Mouse (Mus musculus): ENCODE data around the gene Dhrs1. TPM values are rescaled to one million over a fixed set of nuclear protein-coding genes. Genes with fewer than 3 reads are reported as not detected.

The Dhrs1 gene
- polyA plus RNA-seq, 1 experiment from 2014 or later: 48.8 TPM

GRCm38 (mm10) chr14:55733889-55734288 lies 11.6 kb downstream of the Dhrs1 start:
- no peak overlapping the region for H3K9ac ChIP-seq (ENCODE audit: low read depth, low read length)
- peaks cover 3% of the 10 kb centered on the region; the same call in 1 of the 2 replicates for H3K36me3 ChIP-seq (ENCODE audit: control insufficient read depth, insufficient read depth, low read length)
- no peak overlapping the region for H3K4me2 ChIP-seq
- H3K4me1 ChIP-seq (replicated peaks; ENCODE audit: control insufficient read depth, insufficient read depth, low read length): no peaks in the 10 kb centered on the region
- ATAC-seq (replicated peaks; ENCODE audit: low FRiP score) (no peak), DNase-seq (ENCODE audit: low spot score) (no peak)
- no peak overlapping the region for H3K4me3 ChIP-seq (ENCODE audit: low read depth, low read length)
- no peaks in the 10 kb centered on the region for H3K9me3 ChIP-seq (ENCODE audit: control insufficient read depth, low read length)
- 64% methylated on average over 10 of the region's 10 CpGs for WGBS
- H3K27me3 ChIP-seq (replicated peaks; ENCODE audit: control insufficient read depth, insufficient read depth, low read length): no peaks in the 10 kb centered on the region
- no peak overlapping the region for H3K27ac ChIP-seq (ENCODE audit: low read depth, low read length)

GRCm38 (mm10) chr14:55730531-55731032 lies 14.9 kb downstream of the Dhrs1 start:
- H3K9ac ChIP-seq (ENCODE audit: low read depth, low read length): no peak overlapping the region
- no peaks in the 10 kb centered on the region for H3K9me3 ChIP-seq (ENCODE audit: control insufficient read depth, low read length)
- H3K27ac ChIP-seq (ENCODE audit: low read depth, low read length): no peak overlapping the region
- H3K4me1 ChIP-seq (replicated peaks; ENCODE audit: control insufficient read depth, insufficient read depth, low read length): no peaks in the 10 kb centered on the region
- no peaks in the 10 kb centered on the region for H3K36me3 ChIP-seq (ENCODE audit: control insufficient read depth, insufficient read depth, low read length)
- WGBS: 72% methylated on average over 7 of the region's 7 CpGs
- H3K4me2 ChIP-seq: no peak overlapping the region
- ATAC-seq (replicated peaks; ENCODE audit: low FRiP score) (no peak), DNase-seq (ENCODE audit: low spot score) (no peak)
- H3K27me3 ChIP-seq (replicated peaks; ENCODE audit: control insufficient read depth, insufficient read depth, low read length): no peaks in the 10 kb centered on the region
- H3K4me3 ChIP-seq (ENCODE audit: low read depth, low read length): no peak overlapping the region

GRCm38 (mm10) chr14:55730116-55730515 lies 15.4 kb downstream of the Dhrs1 start:
- H3K27me3 ChIP-seq (replicated peaks; ENCODE audit: control insufficient read depth, insufficient read depth, low read length): no peaks in the 10 kb centered on the region
- H3K36me3 ChIP-seq (ENCODE audit: control insufficient read depth, insufficient read depth, low read length): no peaks in the 10 kb centered on the region
- H3K27ac ChIP-seq (ENCODE audit: low read depth, low read length): no peak overlapping the region
- no peak for ATAC-seq (replicated peaks; ENCODE audit: low FRiP score)
- H3K9ac ChIP-seq (ENCODE audit: low read depth, low read length): no peak overlapping the region
- DNase-seq (ENCODE audit: low spot score): no peak
- WGBS: 70% methylated on average over 7 of the region's 7 CpGs
- H3K4me3 ChIP-seq (ENCODE audit: low read depth, low read length): no peak overlapping the region
- no peak overlapping the region for H3K4me2 ChIP-seq
- H3K4me1 ChIP-seq (replicated peaks; ENCODE audit: control insufficient read depth, insufficient read depth, low read length): no peaks in the 10 kb centered on the region
- no peaks in the 10 kb centered on the region for H3K9me3 ChIP-seq (ENCODE audit: control insufficient read depth, low read length)

GRCm38 (mm10) chr14:55727889-55728685 lies 17.4 kb downstream of the Dhrs1 start:
- Histone ChIP-seq H3K27ac (ENCODE audit: low read depth, low read length) (no peak overlapping the region), H3K27me3 (replicated peaks; ENCODE audit: control insufficient read depth, insufficient read depth, low read length) (no peaks in the 10 kb centered on the region), H3K4me1 (replicated peaks; ENCODE audit: control insufficient read depth, insufficient read depth, low read length) (peaks cover 4% of the 10 kb centered on the region; the same call in 1 of the 2 replicates), H3K9me3 (ENCODE audit: control insufficient read depth, low read length) (no peaks in the 10 kb centered on the region), H3K36me3 (ENCODE audit: control insufficient read depth, insufficient read depth, low read length) (no peaks in the 10 kb centered on the region), H3K4me2 (no peak overlapping the region), H3K9ac (ENCODE audit: low read depth, low read length) (no peak overlapping the region), H3K4me3 (ENCODE audit: low read depth, low read length) (no peak overlapping the region)
- DNase-seq (ENCODE audit: low spot score): no peak
- WGBS: 61% methylated on average over 8 of the region's 8 CpGs
- no peak for ATAC-seq (replicated peaks; ENCODE audit: low FRiP score)

GRCm38 (mm10) chr14:55726261-55726660 lies 19.2 kb downstream of the Dhrs1 start:
- Histone ChIP-seq H3K9ac (ENCODE audit: low read depth, low read length) (no peak overlapping the region), H3K36me3 (ENCODE audit: control insufficient read depth, insufficient read depth, low read length) (no peaks in the 10 kb centered on the region), H3K27ac (ENCODE audit: low read depth, low read length) (no peak overlapping the region), H3K9me3 (ENCODE audit: control insufficient read depth, low read length) (no peaks in the 10 kb centered on the region), H3K4me3 (ENCODE audit: low read depth, low read length) (no peak overlapping the region), H3K4me2 (no peak overlapping the region), H3K27me3 (replicated peaks; ENCODE audit: control insufficient read depth, insufficient read depth, low read length) (no peaks in the 10 kb centered on the region), H3K4me1 (replicated peaks; ENCODE audit: control insufficient read depth, insufficient read depth, low read length) (peaks cover 7% of the 10 kb centered on the region; the same call in 1 of the 2 replicates)
- DNase-seq (ENCODE audit: low spot score) (no peak), ATAC-seq (replicated peaks; ENCODE audit: low FRiP score) (no peak)

- no peak overlapping the region for H3K9ac ChIP-seq (ENCODE audit: low read depth, low read length)
- no peak for DNase-seq (ENCODE audit: low spot score)
Measured at GRCm38 (mm10) chr14:55724411-55724871, 21.0 kb downstream of the Dhrs1 start.

GRCm38 (mm10) chr14:55723433-55723832 lies 22.1 kb downstream of the Dhrs1 start:
- Histone ChIP-seq H3K4me1 (replicated peaks; ENCODE audit: control insufficient read depth, insufficient read depth, low read length) (peaks cover 8% of the 10 kb centered on the region), H3K27ac (ENCODE audit: low read depth, low read length) (no peak overlapping the region), H3K4me3 (ENCODE audit: low read depth, low read length) (no peak overlapping the region), H3K27me3 (replicated peaks; ENCODE audit: control insufficient read depth, insufficient read depth, low read length) (no peaks in the 10 kb centered on the region), H3K9me3 (ENCODE audit: control insufficient read depth, low read length) (no peaks in the 10 kb centered on the region), H3K9ac (ENCODE audit: low read depth, low read length) (no peak overlapping the region), H3K4me2 (no peak overlapping the region), H3K36me3 (ENCODE audit: control insufficient read depth, insufficient read depth, low read length) (peaks cover 5% of the 10 kb centered on the region; the same call in 1 of the 2 replicates)
- ATAC-seq (replicated peaks; ENCODE audit: low FRiP score) (no peak), DNase-seq (ENCODE audit: low spot score) (no peak)
- 86% methylated on average over 7 of the region's 7 CpGs for WGBS

More at GRCm38 (mm10) chr14:55724411-55724871, 21.0 kb downstream of the Dhrs1 start:
- 51% methylated on average over 8 of the region's 8 CpGs for whole genome bisulfite sequencing
- no peak for ATAC-seq (replicated peaks; ENCODE audit: low FRiP score)
- H3K9me3 ChIP-seq (ENCODE audit: control insufficient read depth, low read length): no peaks in the 10 kb centered on the region
- H3K27me3 ChIP-seq (replicated peaks; ENCODE audit: control insufficient read depth, insufficient read depth, low read length): no peaks in the 10 kb centered on the region
- peaks cover 8% of the 10 kb centered on the region for H3K4me1 ChIP-seq (replicated peaks; ENCODE audit: control insufficient read depth, insufficient read depth, low read length)
- H3K4me2 ChIP-seq: no peak overlapping the region
- H3K36me3 ChIP-seq (ENCODE audit: control insufficient read depth, insufficient read depth, low read length): 0 out of 2 replicates have a peak, but pooled peaks cover 1% of the 10 kb centered on the region
- no peak overlapping the region for H3K4me3 ChIP-seq (ENCODE audit: low read depth, low read length)
- no peak overlapping the region for H3K27ac ChIP-seq (ENCODE audit: low read depth, low read length)

GRCm38 (mm10) chr14:55722438-55722945 lies 23.0 kb downstream of the Dhrs1 start:
- H3K36me3 ChIP-seq (ENCODE audit: control insufficient read depth, insufficient read depth, low read length): peaks cover 8% of the 10 kb centered on the region
- no peaks in the 10 kb centered on the region for H3K27me3 ChIP-seq (replicated peaks; ENCODE audit: control insufficient read depth, insufficient read depth, low read length)
- H3K9me3 ChIP-seq (ENCODE audit: control insufficient read depth, low read length): no peaks in the 10 kb centered on the region
- ATAC-seq (replicated peaks; ENCODE audit: low FRiP score) (no peak; the same call in 1 of the 2 replicates), DNase-seq (ENCODE audit: low spot score) (no peak)
- 0 out of 2 replicates have a peak overlapping the region, but pooled peaks have one; percentile 2 for H3K27ac ChIP-seq (ENCODE audit: low read depth, low read length)
- peak overlapping the region; percentile 89 for H3K4me2 ChIP-seq
- WGBS: 39% methylated on average over 8 of the region's 8 CpGs
- H3K4me3 ChIP-seq (ENCODE audit: low read depth, low read length): peak overlapping the region; percentile 75
- peak overlapping the region; percentile 20; the same call in 1 of the 2 replicates for H3K9ac ChIP-seq (ENCODE audit: low read depth, low read length)
- H3K4me1 ChIP-seq (replicated peaks; ENCODE audit: control insufficient read depth, insufficient read depth, low read length): peaks cover 8% of the 10 kb centered on the region
